Mouse (Mus musculus): ENCODE results near the gene R3hdm4.

R3hdm4 gene

GRCm38 (mm10) chr10:79920958-79921535, at the start of gene R3hdm4:
R3hdm4 (minus strand) TSS chr10:79921208.
- no peak for DNase-seq

GRCm38 (mm10) chr10:79970415-79971182, 49.6 kb upstream of the R3hdm4 start, which contains the start of gene Grin3b:
Grin3b (plus strand) TSS chr10:79970715.
- no peak for DNase-seq

GRCm38 (mm10) chr10:79969124-79969568, 48.1 kb upstream of the R3hdm4 start:
- peak; percentile 62 for DNase-seq

GRCm38 (mm10) chr10:79968181-79968580, 47.2 kb upstream of the R3hdm4 start:
- no peak for DNase-seq

- DNase-seq: peak; percentile 81
These were observed 45.9 kb upstream of the R3hdm4 start for GRCm38 (mm10) chr10:79966886-79967400.

GRCm38 (mm10) chr10:79965325-79965724, 44.3 kb upstream of the R3hdm4 start:
- no peak for DNase-seq

GRCm38 (mm10) chr10:79964727-79965126, 43.7 kb upstream of the R3hdm4 start:
- DNase-seq: no peak

GRCm38 (mm10) chr10:79960671-79961294, 39.8 kb upstream of the R3hdm4 start:
- DNase-seq: no peak

- peak; percentile 99 for DNase-seq
These were observed 39.0 kb upstream of the R3hdm4 start, which contains the start of gene Wdr18 for GRCm38 (mm10) chr10:79959847-79960601. Wdr18 (plus strand) TSS chr10:79960152.

- peak; percentile 55 for DNase-seq
These were observed 38.4 kb upstream of the R3hdm4 start for GRCm38 (mm10) chr10:79959412-79959811.

- peak; percentile 91 for DNase-seq
These were observed 37.3 kb upstream of the R3hdm4 start for GRCm38 (mm10) chr10:79958140-79958816.

- DNase-seq: no peak
These were observed 35.7 kb upstream of the R3hdm4 start for GRCm38 (mm10) chr10:79956643-79957154.

- DNase-seq: no peak
These were observed 34.7 kb upstream of the R3hdm4 start for GRCm38 (mm10) chr10:79955691-79956090.

GRCm38 (mm10) chr10:79953946-79954345, 32.9 kb upstream of the R3hdm4 start:
- DNase-seq: peak; percentile 63

GRCm38 (mm10) chr10:79950661-79951060, 29.7 kb upstream of the R3hdm4 start:
- DNase-seq: no peak

- no peak for DNase-seq
These were observed 28.9 kb upstream of the R3hdm4 start for GRCm38 (mm10) chr10:79949873-79950272.

- no peak for DNase-seq
These were observed 26.5 kb upstream of the R3hdm4 start for GRCm38 (mm10) chr10:79947502-79947901.

GRCm38 (mm10) chr10:79946752-79947322, 25.8 kb upstream of the R3hdm4 start:
- DNase-seq: no peak

GRCm38 (mm10) chr10:79945507-79946234, 24.7 kb upstream of the R3hdm4 start:
- DNase-seq: peak; percentile 71

- DNase-seq: no peak
These were observed 22.5 kb upstream of the R3hdm4 start for GRCm38 (mm10) chr10:79943471-79943901.

GRCm38 (mm10) chr10:79942988-79943387, 22.0 kb upstream of the R3hdm4 start:
- no peak for DNase-seq

All from kidney, adult 18-20 months (tissue).